Mouse (Mus musculus) G1E (cell line): ENCODE measurements around the gene Gm867.

ENCODE experiments used
- CTCF ChIP-seq: IDR thresholded peaks from 2 replicates; pipeline ENCODE4 v1.5.1; 2012; ENCODE audit warnings: low read depth, low read length, inconsistent platforms, mixed read lengths
- GATA1 ChIP-seq: IDR thresholded peaks from 2 replicates; pipeline ENCODE4 v1.6.1; 2012; ENCODE audit warnings: borderline replicate concordance, low read length, inconsistent platforms, mixed read lengths
- GATA2 ChIP-seq: IDR thresholded peaks from 2 replicates; pipeline ENCODE4 v1.6.1; 2012; ENCODE audit warnings: low read depth, low read length, inconsistent platforms, borderline replicate concordance
- TAL1 ChIP-seq: conservative IDR thresholded peaks from 2 replicates; pipeline ENCODE4 v1.6.1; 2012; ENCODE audit warnings: low read depth, low read length, inconsistent platforms, mixed read lengths

DNA sequence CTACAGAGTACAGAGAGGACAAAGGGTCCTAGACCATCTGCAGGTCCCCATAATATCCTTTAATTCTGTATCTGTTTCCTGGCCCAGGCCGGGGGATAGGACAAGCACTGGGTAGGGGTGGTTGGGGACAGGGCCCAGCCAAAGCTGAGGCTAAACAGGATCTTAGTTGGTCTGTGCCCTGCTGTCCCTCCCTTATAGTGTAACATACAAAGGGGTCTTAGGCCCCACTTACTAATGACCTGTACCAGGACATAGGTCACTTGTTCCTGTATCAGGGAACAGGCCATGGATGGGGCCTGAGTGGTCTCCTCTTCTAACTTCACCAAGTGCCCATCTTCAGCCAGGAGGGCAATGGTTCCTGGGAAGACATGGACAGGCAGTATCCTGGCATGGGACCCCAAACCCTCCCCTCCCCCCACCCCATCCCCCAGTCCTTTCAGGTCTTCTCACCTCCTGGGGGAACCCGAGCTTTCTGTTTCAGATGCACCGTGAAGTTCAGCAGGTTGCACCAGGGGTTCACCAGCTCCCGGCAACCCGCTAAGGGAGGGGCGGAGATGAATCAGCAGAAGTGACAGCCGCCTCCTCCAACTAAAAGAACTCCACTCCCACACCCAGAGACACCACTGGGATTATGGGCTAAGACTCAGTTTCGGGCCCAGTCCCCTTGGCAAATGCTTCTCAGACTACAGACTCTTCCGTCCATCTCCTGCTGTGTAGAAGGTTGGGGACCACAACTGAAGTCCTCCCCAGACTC is 814 bp downstream of the Gm867 start:
- no peak for TF ChIP-seq CTCF
- no peak for TF ChIP-seq GATA1
- no peak for TF ChIP-seq TAL1
- TF ChIP-seq GATA2, result no peak
